Mouse (Mus musculus): Measurements from ENCODE around the gene Rps15a. TPM values are rescaled to one million over a fixed set of nuclear protein-coding genes. Genes with fewer than 3 reads are reported as not detected.

The Rps15a gene
- polyA plus RNA-seq (2015; fragmentation: Nextera tagmentation; extraction: Ambion mirVana): 610 and 623 TPM in 2 replicates

- Histone ChIP-seq H3K4me3 (ENCODE audit: low read depth, low read length) (peak within 1 kb of the TSS; percentile 88), H3K27ac (replicated peaks) (peak within 1 kb of the TSS; percentile 90), H3K27me3 (ENCODE audit: control insufficient read depth, insufficient read depth, low read length) (no peaks in the 10 kb centered on the region), H3K9me3 (ENCODE audit: control insufficient read depth, low read length) (no peaks in the 10 kb centered on the region), H3K9ac (ENCODE audit: low read length) (peak within 1 kb of the TSS; percentile 99), H3K36me3 (ENCODE audit: control insufficient read depth, insufficient read depth, low read length) (peaks cover 20% of the 10 kb centered on the region), H3K4me2 (replicated peaks; ENCODE audit: low read depth) (peak within 1 kb of the TSS; percentile 86), H3K4me1 (replicated peaks; ENCODE audit: control insufficient read depth, insufficient read depth) (peaks cover 5% of the 10 kb centered on the region; the same call in 1 of the 2 replicates)
- WGBS: under 1% methylated on average over 40 of the region's 40 CpGs
- DNase-seq (ENCODE audit: low spot score): peak; percentile 94
- TF ChIP-seq EP300 (optimal IDR thresholded peaks at IDR 0.05) (peak; percentile 99), CTCF (IDR thresholded peaks at IDR 0.05; ENCODE audit: low read depth) (peak; percentile 18; the same call in 1 of the 2 replicates)
- ATAC-seq (ENCODE audit: low FRiP score, low TSS enrichment): peak; percentile 84
Measured at GRCm38 (mm10) chr7:118115877-118116568, at the start of gene Rps15a. Rps15a (minus strand) TSS chr7:118116188.

- Histone ChIP-seq H3K4me1 (replicated peaks; ENCODE audit: control insufficient read depth, insufficient read depth) (no peaks in the 10 kb centered on the region), H3K4me2 (replicated peaks; ENCODE audit: low read depth) (no peak overlapping the region), H3K4me3 (ENCODE audit: low read depth, low read length) (no peak overlapping the region), H3K9me3 (ENCODE audit: control insufficient read depth, low read length) (no peaks in the 10 kb centered on the region), H3K36me3 (ENCODE audit: control insufficient read depth, insufficient read depth, low read length) (peaks cover 14% of the 10 kb centered on the region), H3K9ac (ENCODE audit: low read length) (no peak overlapping the region), H3K27ac (replicated peaks) (no peak overlapping the region), H3K27me3 (ENCODE audit: control insufficient read depth, insufficient read depth, low read length) (no peaks in the 10 kb centered on the region)
- DNase-seq (ENCODE audit: low spot score) (no peak), ATAC-seq (ENCODE audit: low FRiP score, low TSS enrichment) (no peak)
- TF ChIP-seq EP300 (optimal IDR thresholded peaks at IDR 0.05): no peak
- WGBS: 97% methylated on average over 8 of the region's 8 CpGs
Measured at GRCm38 (mm10) chr7:118163006-118163405, 47.0 kb upstream of the Rps15a start.

GRCm38 (mm10) chr7:118160121-118160520 is 44.1 kb upstream of the Rps15a start:
- DNase-seq (ENCODE audit: low spot score) (no peak), ATAC-seq (ENCODE audit: low FRiP score, low TSS enrichment) (no peak)
- Histone ChIP-seq H3K9ac (ENCODE audit: low read length) (no peak overlapping the region), H3K27ac (replicated peaks) (no peak overlapping the region), H3K27me3 (ENCODE audit: control insufficient read depth, insufficient read depth, low read length) (no peaks in the 10 kb centered on the region), H3K36me3 (ENCODE audit: control insufficient read depth, insufficient read depth, low read length) (peaks cover 22% of the 10 kb centered on the region), H3K4me3 (ENCODE audit: low read depth, low read length) (no peak overlapping the region), H3K9me3 (ENCODE audit: control insufficient read depth, low read length) (no peaks in the 10 kb centered on the region), H3K4me2 (replicated peaks; ENCODE audit: low read depth) (no peak overlapping the region), H3K4me1 (replicated peaks; ENCODE audit: control insufficient read depth, insufficient read depth) (no peaks in the 10 kb centered on the region)
- TF ChIP-seq CTCF (IDR thresholded peaks at IDR 0.05; ENCODE audit: low read depth) (no peak), EP300 (optimal IDR thresholded peaks at IDR 0.05) (no peak)
- WGBS: 74% methylated on average over 3 of the region's 3 CpGs

- Histone ChIP-seq H3K9me3 (ENCODE audit: control insufficient read depth, low read length) (no peaks in the 10 kb centered on the region), H3K27me3 (ENCODE audit: control insufficient read depth, insufficient read depth, low read length) (no peaks in the 10 kb centered on the region), H3K36me3 (ENCODE audit: control insufficient read depth, insufficient read depth, low read length) (peaks cover 36% of the 10 kb centered on the region), H3K4me2 (replicated peaks; ENCODE audit: low read depth) (no peak overlapping the region), H3K9ac (ENCODE audit: low read length) (no peak overlapping the region), H3K4me1 (replicated peaks; ENCODE audit: control insufficient read depth, insufficient read depth) (no peaks in the 10 kb centered on the region), H3K4me3 (ENCODE audit: low read depth, low read length) (no peak overlapping the region), H3K27ac (replicated peaks) (no peak overlapping the region)
- 95% methylated on average over 7 of the region's 7 CpGs for WGBS
- TF ChIP-seq EP300 (optimal IDR thresholded peaks at IDR 0.05): no peak
- TF ChIP-seq CTCF (IDR thresholded peaks at IDR 0.05; ENCODE audit: low read depth): no peak
- no peak for DNase-seq (ENCODE audit: low spot score)
- ATAC-seq (ENCODE audit: low FRiP score, low TSS enrichment): no peak
Measured at GRCm38 (mm10) chr7:118156461-118156860, 40.5 kb upstream of the Rps15a start.

GRCm38 (mm10) chr7:118154150-118154549 is 38.2 kb upstream of the Rps15a start:
- H3K9ac ChIP-seq (ENCODE audit: low read length): no peak overlapping the region
- no peak for ATAC-seq (ENCODE audit: low FRiP score, low TSS enrichment)
- H3K27me3 ChIP-seq (ENCODE audit: control insufficient read depth, insufficient read depth, low read length): no peaks in the 10 kb centered on the region
- H3K4me2 ChIP-seq (replicated peaks; ENCODE audit: low read depth): no peak overlapping the region
- 89% methylated on average over 6 of the region's 6 CpGs for whole genome bisulfite sequencing
- no peak for TF ChIP-seq CTCF (IDR thresholded peaks at IDR 0.05; ENCODE audit: low read depth)
- no peak for DNase-seq (ENCODE audit: low spot score)
- H3K9me3 ChIP-seq (ENCODE audit: control insufficient read depth, low read length): no peaks in the 10 kb centered on the region
- no peaks in the 10 kb centered on the region for H3K4me1 ChIP-seq (replicated peaks; ENCODE audit: control insufficient read depth, insufficient read depth)
- H3K4me3 ChIP-seq (ENCODE audit: low read depth, low read length): no peak overlapping the region
- H3K36me3 ChIP-seq (ENCODE audit: control insufficient read depth, insufficient read depth, low read length): peaks cover 39% of the 10 kb centered on the region
- no peak overlapping the region for H3K27ac ChIP-seq (replicated peaks)

GRCm38 (mm10) chr7:118143602-118144001 is 27.6 kb upstream of the Rps15a start:
- Histone ChIP-seq H3K27ac (replicated peaks) (no peak overlapping the region), H3K36me3 (ENCODE audit: control insufficient read depth, insufficient read depth, low read length) (peaks cover 22% of the 10 kb centered on the region), H3K4me1 (replicated peaks; ENCODE audit: control insufficient read depth, insufficient read depth) (no peaks in the 10 kb centered on the region), H3K27me3 (ENCODE audit: control insufficient read depth, insufficient read depth, low read length) (no peaks in the 10 kb centered on the region), H3K4me2 (replicated peaks; ENCODE audit: low read depth) (no peak overlapping the region), H3K9ac (ENCODE audit: low read length) (no peak overlapping the region), H3K4me3 (ENCODE audit: low read depth, low read length) (no peak overlapping the region), H3K9me3 (ENCODE audit: control insufficient read depth, low read length) (no peaks in the 10 kb centered on the region)
- WGBS: 88% methylated on average over 3 of the region's 3 CpGs
- TF ChIP-seq EP300 (optimal IDR thresholded peaks at IDR 0.05) (no peak), CTCF (IDR thresholded peaks at IDR 0.05; ENCODE audit: low read depth) (no peak)
- ATAC-seq (ENCODE audit: low FRiP score, low TSS enrichment) (no peak), DNase-seq (ENCODE audit: low spot score) (no peak)
